Comparison of ENCODE assay signal across 19 mouse cellular contexts in the genomic region with DNA sequence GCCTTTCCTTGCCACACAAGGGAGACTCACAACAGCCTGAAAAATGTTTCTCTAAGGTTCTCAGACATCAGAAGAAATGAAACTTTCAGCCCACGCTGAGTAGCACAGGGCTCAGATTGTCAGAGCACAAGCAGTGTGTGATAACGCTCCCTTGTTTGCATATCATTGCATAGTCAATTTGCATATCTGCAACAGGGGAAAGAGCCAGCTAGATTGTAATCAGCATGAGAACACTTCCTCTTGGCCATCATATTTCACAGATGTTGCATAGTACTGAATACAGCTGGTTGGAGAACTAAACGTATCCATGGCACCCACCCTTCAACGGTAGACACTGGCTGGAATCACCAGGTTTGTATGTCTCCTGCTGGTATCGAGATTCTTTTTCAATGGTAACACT. TPM values are rescaled to one million over a fixed set of nuclear protein-coding genes. Genes with fewer than 3 reads are reported as not detected.
A peak's percentile ranks its signal among the peaks of the same experiment; 100 is the strongest.
DNase-seq lines count a peak whose midpoint lies in the region; ATAC-seq lines count a peak whose summit lies in the region.
"Had no signal": no experiment of that assay in that cellular context is flagged by ENCODE, and none has a peak within 500 bp of the region (broad histone marks: within the 10 kb centered on the region; RNA-seq: fewer than 3 reads in every experiment).

No protein-coding gene starts in this region.

- H3K9me3 ChIP-seq in midbrain, embryonic 11.5 days (ENCODE audit: control insufficient read depth, low read length): no peaks in the 10 kb centered on the region; the same call in 1 of the 2 replicates
- no peaks in the 10 kb centered on the region for H3K9me3 ChIP-seq in midbrain, embryonic 10.5 days (replicated peaks)
- 0 out of 2 replicates have a peak, but pooled peaks cover 3% of the 10 kb centered on the region for H3K9me3 ChIP-seq in midbrain, embryonic 14.5 days (ENCODE audit: control insufficient read depth, low read length)
- H3K9me3 ChIP-seq: forebrain, embryonic 15.5 days; hindbrain, embryonic 12.5 days; intestine, embryonic 15.5 days; liver, embryonic 13.5 days; lung, embryonic 15.5 days; neural tube, embryonic 13.5 days had no signal

- no peak overlapping the region for H3K9ac ChIP-seq in midbrain, embryonic 11.5 days (ENCODE audit: low read length)
- H3K9ac ChIP-seq in midbrain, embryonic 14.5 days (replicated peaks; ENCODE audit: low read length): no peak overlapping the region
- H3K9ac ChIP-seq: forebrain, embryonic 15.5 days; hindbrain, embryonic 12.5 days; intestine, embryonic 15.5 days; liver, embryonic 13.5 days; lung, embryonic 15.5 days; neural tube, embryonic 13.5 days had no signal

- H3K27me3 ChIP-seq in midbrain, embryonic 11.5 days (ENCODE audit: control insufficient read depth, insufficient read depth, low read length): no peaks in the 10 kb centered on the region
- H3K27me3 ChIP-seq in midbrain, embryonic 10.5 days (ENCODE audit: low read depth, poor library complexity, severe bottlenecking): no peaks in the 10 kb centered on the region
- H3K27me3 ChIP-seq in midbrain, embryonic 14.5 days (ENCODE audit: control insufficient read depth, insufficient read depth, low read length): no peaks in the 10 kb centered on the region
- H3K27me3 ChIP-seq: forebrain, embryonic 15.5 days; hindbrain, embryonic 12.5 days; intestine, embryonic 15.5 days; liver, embryonic 13.5 days; lung, embryonic 15.5 days; megakaryocyte, embryonic 14.5 days; neural tube, embryonic 13.5 days had no signal

- WGBS in midbrain, embryonic 11.5 days: 88% methylated on average over 5 of the region's 5 CpGs
- 82% methylated on average over 5 of the region's 5 CpGs for WGBS in midbrain, embryonic 10.5 days
- 80% methylated on average over 5 of the region's 5 CpGs for whole genome bisulfite sequencing in midbrain, embryonic 14.5 days

- no peak overlapping the region for H3K27ac ChIP-seq in midbrain, embryonic 11.5 days (ENCODE audit: low read depth, low read length)
- no peak overlapping the region for H3K27ac ChIP-seq in midbrain, embryonic 10.5 days (replicated peaks)
- H3K27ac ChIP-seq in midbrain, embryonic 14.5 days (replicated peaks; ENCODE audit: low read depth, low read length): no peak overlapping the region
- H3K27ac ChIP-seq: forebrain, embryonic 15.5 days; hindbrain, embryonic 12.5 days; intestine, embryonic 15.5 days; left cerebral cortex, adult 2 months; liver, embryonic 13.5 days; lung, embryonic 15.5 days; neural tube, embryonic 13.5 days had no signal

- H3K4me3 ChIP-seq in midbrain, embryonic 11.5 days (ENCODE audit: low read depth, low read length): no peak overlapping the region
- H3K4me3 ChIP-seq in midbrain, embryonic 10.5 days: no peak overlapping the region
- no peak overlapping the region for H3K4me3 ChIP-seq in midbrain, embryonic 14.5 days (replicated peaks; ENCODE audit: low read depth, low read length)
- H3K4me3 ChIP-seq: forebrain, embryonic 15.5 days; hindbrain, embryonic 12.5 days; intestine, embryonic 15.5 days; left cerebral cortex, adult 2 months; liver, embryonic 13.5 days; lung, embryonic 15.5 days; megakaryocyte, embryonic 14.5 days; neural tube, embryonic 13.5 days had no signal

- H3K4me2 ChIP-seq in midbrain, embryonic 11.5 days: no peak overlapping the region
- no peak overlapping the region for H3K4me2 ChIP-seq in midbrain, embryonic 14.5 days (ENCODE audit: low read length)
- H3K4me2 ChIP-seq: forebrain, embryonic 15.5 days; hindbrain, embryonic 12.5 days; intestine, embryonic 15.5 days; liver, embryonic 13.5 days; lung, embryonic 15.5 days; neural tube, embryonic 13.5 days had no signal

- H3K36me3 ChIP-seq in midbrain, embryonic 11.5 days (ENCODE audit: control insufficient read depth, insufficient read depth, low read length): no peaks in the 10 kb centered on the region
- H3K36me3 ChIP-seq in midbrain, embryonic 10.5 days: no peaks in the 10 kb centered on the region
- no peaks in the 10 kb centered on the region for H3K36me3 ChIP-seq in midbrain, embryonic 14.5 days (ENCODE audit: control insufficient read depth, insufficient read depth, low read length)
- H3K36me3 ChIP-seq: forebrain, embryonic 15.5 days; hindbrain, embryonic 12.5 days; intestine, embryonic 15.5 days; liver, embryonic 13.5 days; lung, embryonic 15.5 days; neural tube, embryonic 13.5 days had no signal

- peak; percentile 17 for DNase-seq in midbrain, embryonic 11.5 days (ENCODE audit: low spot score, missing footprints)
- DNase-seq in midbrain, embryonic 10.5 days (ENCODE audit: low spot score): no peak
- peak; percentile 75 for DNase-seq in CD4-positive helper T cell, adult 2 months (ENCODE audit: low read depth, low spot score)
- peak; percentile 29 for DNase-seq in brain, adult 2 months (ENCODE audit: low read depth, low spot score)
- DNase-seq in midbrain, embryonic 14.5 days: no peak
- no peak for DNase-seq in embryo, embryonic 10 days (ENCODE audit: low spot score)
- no peak for DNase-seq in right cerebral cortex, postnatal 14 days
- DNase-seq: adrenal gland, postnatal 25 days; cerebellum, postnatal 10 days; liver, embryonic 13.5 days; right cerebral cortex, postnatal 4 days had no signal

- no peak for ATAC-seq in midbrain, embryonic 11.5 days (ENCODE audit: low FRiP score)
- ATAC-seq in megakaryocyte progenitor cell, adult 5-6 weeks (replicated peaks; ENCODE audit: poor library complexity): peak; percentile 94
- ATAC-seq in midbrain, embryonic 14.5 days (ENCODE audit: low FRiP score, low TSS enrichment): no peak
- ATAC-seq: forebrain, embryonic 15.5 days; intestine, embryonic 15.5 days had no signal

- H3K4me1 ChIP-seq in midbrain, embryonic 11.5 days (ENCODE audit: control insufficient read depth, insufficient read depth, low read length): no peaks in the 10 kb centered on the region
- no peaks in the 10 kb centered on the region for H3K4me1 ChIP-seq in midbrain, embryonic 10.5 days
- H3K4me1 ChIP-seq in midbrain, embryonic 14.5 days (ENCODE audit: control insufficient read depth, insufficient read depth, low read length): no peaks in the 10 kb centered on the region
- H3K4me1 ChIP-seq: forebrain, embryonic 15.5 days; hindbrain, embryonic 12.5 days; intestine, embryonic 15.5 days; liver, embryonic 13.5 days; lung, embryonic 15.5 days; megakaryocyte, embryonic 14.5 days; neural tube, embryonic 13.5 days had no signal

RNA-seq across cellular contexts. Expression of gene Sgip1, which starts 58.9 kb away (rescaled TPM):
- 14.4 and 15.9 TPM in 2 replicates for polyA plus RNA-seq in midbrain, embryonic 11.5 days (2014; fragmentation: Nextera tagmentation; extraction: Ambion mirVana)
- polyA plus RNA-seq in midbrain, embryonic 10.5 days (2016; fragmentation: Nextera tagmentation; extraction: Ambion mirVana): 5.2 and 10.2 TPM in 2 replicates
- total RNA-seq in megakaryocyte progenitor cell, adult 5-6 weeks (2015): 4.2 and 4.6 TPM in 2 replicates
- total RNA-seq in megakaryocyte progenitor cell, adult 5-6 weeks (2017): 4.2 and 5.3 TPM in 2 replicates
- polyA plus RNA-seq in midbrain, embryonic 14.5 days (2014; fragmentation: Nextera tagmentation; extraction: Ambion mirVana): 67.0 and 70.8 TPM in 2 replicates

Comparison
In these comparisons a context has a peak if more than half of its experiments do, and no peak if none do; other contexts are left out.
1. DNase-seq: peak in midbrain, embryonic 11.5 days (single experiment), CD4-positive helper T cell, adult 2 months (single experiment) and brain, adult 2 months (single experiment); none in midbrain, embryonic 10.5 days (single experiment), midbrain, embryonic 14.5 days (single experiment), embryo, embryonic 10 days (single experiment) and right cerebral cortex, postnatal 14 days (single experiment).